Mouse (Mus musculus) erythroblast, embryonic 14.5 days (primary cell): ENCODE results near the gene Atf4.

Source experiments
- GATA1 ChIP-seq: IDR thresholded peaks from 2 replicates; pipeline ENCODE4 v1.6.1; 2012; ENCODE audit warnings: low read length, inconsistent platforms, mixed read lengths
- TAL1 ChIP-seq: IDR thresholded peaks from 3 replicates; pipeline ENCODE4 v1.6.1; 2012; ENCODE audit warnings: low read length, inconsistent platforms, mixed read lengths

DNA sequence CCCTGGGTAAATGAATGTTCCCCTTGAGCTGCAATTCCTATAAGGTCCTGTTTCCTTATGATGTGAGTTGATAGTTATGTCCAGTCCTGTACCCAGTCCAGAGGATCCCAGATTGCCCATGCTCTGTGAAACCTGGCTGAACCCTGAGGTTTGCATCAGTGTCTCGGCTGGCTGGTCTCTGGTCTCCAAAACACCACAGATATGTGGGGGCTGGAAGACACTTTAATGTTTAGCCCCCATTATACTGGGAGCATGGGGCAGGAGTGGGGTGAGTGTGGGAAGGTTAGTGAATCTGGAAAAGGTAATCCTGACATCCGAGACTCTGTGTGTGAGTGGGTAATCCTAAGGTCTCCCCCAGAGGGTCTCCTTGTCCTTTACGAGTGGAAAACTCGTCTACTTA is 21.9 kb upstream of the Atf4 start:
- TF ChIP-seq GATA1 (no peak), TAL1 (no peak)
